Mouse (Mus musculus) liver, embryonic 14.5 days (tissue): ENCODE results near the gene Phf23. TPM values are rescaled to one million over a fixed set of nuclear protein-coding genes. Genes with fewer than 3 reads are reported as not detected.
A peak's percentile ranks its signal among the peaks of the same experiment; 100 is the strongest.

ENCODE experiments used
- ATAC-seq: fragments of 200-750 bp; cut with Nextera tagmentation; 2 replicates; pipeline ENCODE4 v1.8.0; 2017; ENCODE audit warnings: moderate number of reproducible peaks, mild to moderate bottlenecking, moderate library complexity; ENCODE audit not compliant: insufficient read depth
- DNase-seq, 3 experiments: peaks; one replicate each; pipeline ENCODE4 v3.0.0-alpha.2; 2012 to 2013; ENCODE audit warnings: low read depth in 3 of 3, low spot score in 3 of 3
- H3K27ac ChIP-seq: fragments of 300-500 bp; sonication (generic); 2 replicates; pipeline ENCODE4 v1.5.1; 2014; ENCODE audit warnings: moderate library complexity, mild to moderate bottlenecking, control low read depth, inconsistent platforms
- H3K27me3 ChIP-seq: fragments of 300-500 bp; sonication (generic); 2 replicates; pipeline ENCODE4 v1.6.1; 2014; ENCODE audit warnings: mild to moderate bottlenecking, low read length, moderate library complexity; ENCODE audit not compliant: control insufficient read depth, insufficient read depth
- H3K36me3 ChIP-seq: fragments of 300-500 bp; sonication (generic); replicated peaks from 2 replicates; pipeline ENCODE4 v1.6.1; 2014; ENCODE audit warnings: low read depth; ENCODE audit not compliant: control insufficient read depth, insufficient read depth
- H3K4me1 ChIP-seq, 2 experiments: fragments of 200-500 bp in 1 of 2; fragments of 300-500 bp in 1 of 2; sonication (generic) in 1 of 2; replicated peaks; 2 replicates each; pipeline ENCODE4 v1.6.1; 2012 to 2014; ENCODE audit warnings: antibody characterized with exemption in 1 of 2, inconsistent platforms in 1 of 2, low read length in 1 of 2; ENCODE audit not compliant: control insufficient read depth in 2 of 2, insufficient read depth in 2 of 2
- H3K4me2 ChIP-seq: fragments of 300-500 bp; sonication (generic); 2 replicates; pipeline ENCODE4 v1.6.1; 2014; ENCODE audit warnings: low read depth, mild to moderate bottlenecking, control low read depth, moderate library complexity
- H3K4me3 ChIP-seq, 2 experiments: fragments of 200-500 bp in 1 of 2; fragments of 300-500 bp in 1 of 2; sonication (generic) in 1 of 2; 2 replicates each; pipeline ENCODE4 v1.5.1; 2012 to 2014; ENCODE audit warnings: low read depth in 2 of 2, low read length in 2 of 2, mild to moderate bottlenecking in 2 of 2, control low read depth in 1 of 2, inconsistent platforms in 1 of 2, moderate library complexity in 1 of 2; ENCODE audit not compliant: insufficient read depth in 1 of 2
- H3K9ac ChIP-seq: fragments of 300-500 bp; sonication (generic); replicated peaks from 2 replicates; pipeline ENCODE4 v1.6.1; 2014; ENCODE audit warnings: mild to moderate bottlenecking, control low read depth, moderate library complexity
- H3K9me3 ChIP-seq: fragments of 300-500 bp; sonication (generic); 2 replicates; pipeline ENCODE4 v1.6.1; 2016; ENCODE audit warnings: low read length, mixed read lengths; ENCODE audit not compliant: control insufficient read depth
- CTCF ChIP-seq: IDR thresholded peaks from 2 replicates; pipeline ENCODE4 v1.5.1; 2016; ENCODE audit warnings: antibody characterized with exemption, low read depth, control low read depth
- EP300 ChIP-seq: IDR thresholded peaks from 2 replicates; pipeline ENCODE4 v1.6.1; 2016; ENCODE audit warnings: antibody characterized with exemption, low read depth
- WGBS: fragments of 180-500 bp; shearing (Covaris S2); extraction: QIAGEN DNeasy Blood & Tissue Kit; methylation state at CpG from one replicate; pipeline ENCODE4 v1.1.7; 2014; ENCODE audit not compliant: insufficient replicate concordance; 5-methylcytosine and 5-hydroxymethylcytosine counted together
- polyA plus RNA-seq, 2 experiments: library from polyadenylated mRNA; depleted of rRNA in 1 of 2; stranded (reverse) in 1 of 2; unstranded in 1 of 2; fragments of >200 nt; fragmentation: Nextera tagmentation in 1 of 2; extraction: Ambion mirVana in 1 of 2; gene quantifications; 2 replicates each; pipeline versions ENCODE4 v1.2.1 to v1.2.3; 2012 to 2014

Phf23 gene
- polyA plus RNA-seq, 2 experiments = 12.1 to 14.8 TPM

GRCm38 (mm10) chr11:70017199-70017767 lies 21.7 kb downstream of the Phf23 start:
- Histone ChIP-seq H3K4me3 (no peak overlapping the region), H3K9ac (no peak overlapping the region), H3K36me3 (no peaks in the 10 kb centered on the region), H3K27me3 (no peaks in the 10 kb centered on the region; the same call in 1 of the 2 replicates), H3K4me1 (peaks cover 14 to 18% of the 10 kb centered on the region in 2 experiments), H3K9me3 (no peaks in the 10 kb centered on the region), H3K4me2 (no peak overlapping the region), H3K27ac (no peak overlapping the region)
- DNase-seq (no peak), ATAC-seq (no peak)
- TF ChIP-seq EP300 (no peak), CTCF (no peak)
- 51% methylated on average over 7 of the region's 7 CpGs for WGBS

DNA sequence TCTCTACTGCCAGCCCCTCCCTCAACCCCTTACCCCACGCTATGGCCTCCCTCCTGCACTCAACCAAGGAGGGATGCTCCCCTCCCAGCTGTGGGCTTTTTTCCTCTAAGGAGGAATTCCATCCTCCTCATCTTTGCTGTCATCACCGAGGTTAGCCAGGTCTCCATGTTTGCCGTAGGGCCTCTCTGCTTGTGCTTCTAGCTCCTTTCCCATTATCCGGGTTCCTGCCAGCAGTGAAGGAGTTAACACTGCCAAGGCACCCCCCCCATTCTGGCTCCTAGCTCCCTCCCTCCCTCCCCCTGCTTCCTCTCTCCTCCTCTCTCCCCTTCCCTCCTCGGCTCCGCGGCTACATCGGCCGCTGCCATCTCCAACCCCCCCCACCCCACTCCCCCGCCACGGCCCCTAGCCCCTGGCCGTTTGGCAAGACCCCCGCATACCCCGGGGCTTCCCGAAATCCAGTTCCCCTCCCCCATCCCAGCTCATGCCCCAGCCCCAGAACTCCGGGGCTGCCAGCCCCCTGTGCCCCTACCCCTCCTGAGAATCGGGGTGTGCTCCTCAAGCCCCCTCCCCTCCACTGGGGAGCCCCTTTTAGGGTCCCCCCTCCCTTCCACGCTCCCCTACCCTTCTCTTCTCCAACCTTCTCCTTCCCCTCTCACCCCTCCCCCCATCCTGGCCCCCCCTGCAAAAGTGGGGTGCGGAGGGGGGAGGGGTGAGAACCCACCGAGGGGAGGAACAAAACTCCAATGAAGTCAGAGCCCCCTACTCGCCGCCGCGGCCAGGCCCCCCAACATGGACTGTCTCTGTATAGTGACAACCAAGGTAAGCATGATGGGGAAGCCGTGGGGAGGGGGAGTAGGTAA lies 22.8 kb downstream of the Phf23 start:
- H3K27me3 ChIP-seq = peaks cover 6% of the 10 kb centered on the region
- peak overlapping the region; percentile 33 to 46 for H3K4me3 ChIP-seq
- no peaks in the 10 kb centered on the region for H3K9me3 ChIP-seq
- peaks cover 14 to 18% of the 10 kb centered on the region in 2 experiments for H3K4me1 ChIP-seq
- 3% methylated on average over 25 of the region's 25 CpGs for WGBS
- H3K4me2 ChIP-seq = peak overlapping the region; percentile 58
- peak overlapping the region; percentile 40 for H3K9ac ChIP-seq
- ATAC-seq = no peak
- DNase-seq = no peak
- H3K27ac ChIP-seq = no peak overlapping the region
- no peaks in the 10 kb centered on the region for H3K36me3 ChIP-seq
- TF ChIP-seq CTCF (no peak), EP300 (no peak)

DNA sequence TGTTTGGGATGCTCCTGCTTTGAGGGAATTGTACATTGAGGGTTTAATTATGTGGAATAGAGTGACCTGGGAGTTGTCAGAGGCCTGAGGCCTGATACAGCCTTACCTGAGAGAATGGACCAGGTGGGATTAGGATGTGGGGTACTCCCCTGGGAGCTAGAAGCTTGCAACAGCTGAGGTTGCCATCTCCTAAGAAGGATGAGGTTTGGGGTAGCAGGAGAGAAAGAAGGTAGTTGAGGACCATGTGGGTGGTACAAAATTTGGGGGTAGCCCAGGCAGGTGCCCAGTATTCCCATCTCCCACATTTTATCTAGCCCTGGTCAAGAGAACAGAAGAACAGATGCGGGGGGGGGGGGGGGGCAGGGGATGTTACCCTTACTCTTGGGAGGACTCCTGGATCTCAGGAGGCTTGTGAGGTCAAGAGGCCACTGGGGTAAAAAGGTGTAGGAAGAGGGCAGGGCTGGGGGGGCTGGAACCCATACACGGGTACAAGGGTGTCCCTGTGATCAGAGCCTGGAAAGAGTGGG lies 24.0 kb downstream of the Phf23 start:
- no peak for TF ChIP-seq EP300
- no peak for TF ChIP-seq CTCF
- peaks cover 18% of the 10 kb centered on the region for H3K27me3 ChIP-seq
- WGBS = 0% methylated on average over 1 of the region's 2 CpGs
- H3K9me3 ChIP-seq = no peaks in the 10 kb centered on the region
- no peak overlapping the region for H3K27ac ChIP-seq
- H3K4me3 ChIP-seq = no peak overlapping the region
- ATAC-seq (no peak), DNase-seq (no peak)
- no peaks in the 10 kb centered on the region for H3K36me3 ChIP-seq
- H3K4me2 ChIP-seq = no peak overlapping the region
- H3K9ac ChIP-seq = no peak overlapping the region
- peaks cover 11 to 18% of the 10 kb centered on the region in 2 experiments for H3K4me1 ChIP-seq

GRCm38 (mm10) chr11:70020022-70020631 lies 24.6 kb downstream of the Phf23 start:
- no peak overlapping the region for H3K9ac ChIP-seq
- H3K27me3 ChIP-seq = peaks cover 22% of the 10 kb centered on the region
- H3K4me3 ChIP-seq = no peak overlapping the region
- no peak for TF ChIP-seq CTCF
- TF ChIP-seq EP300 = no peak
- peak overlapping the region; percentile 75; the same call in 1 of the 2 replicates for H3K4me2 ChIP-seq
- ATAC-seq (no peak), DNase-seq (no peak)
- H3K4me1 ChIP-seq = peaks cover 9 to 16% of the 10 kb centered on the region in 2 experiments
- H3K9me3 ChIP-seq = no peaks in the 10 kb centered on the region
- no peak overlapping the region for H3K27ac ChIP-seq
- WGBS = 15% methylated on average over 7 of the region's 8 CpGs
- no peaks in the 10 kb centered on the region for H3K36me3 ChIP-seq
